Mouse (Mus musculus): ENCODE results near the gene Pdzd2.

Pdzd2 gene

DNA sequence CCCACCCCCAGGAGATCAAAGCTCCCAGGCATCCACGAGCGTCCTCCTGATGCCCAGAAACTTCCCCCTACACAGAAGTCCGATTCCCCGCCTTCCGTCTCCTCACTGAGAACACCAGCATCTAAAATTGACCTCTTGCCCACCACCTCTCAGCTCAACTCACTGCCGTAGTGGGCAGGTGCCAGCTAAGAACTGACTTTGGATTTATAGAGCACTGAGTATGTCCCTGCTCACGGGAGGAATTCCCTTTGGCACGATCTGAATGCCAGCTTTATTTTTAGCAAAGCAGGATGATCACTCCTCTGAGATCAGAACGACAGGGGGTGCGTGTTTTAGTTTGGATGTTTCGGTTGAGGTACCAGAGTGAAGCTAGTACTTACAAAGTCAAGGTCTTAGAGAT, 7.1 kb downstream of the Pdzd2 start:
- no peak for DNase-seq (ENCODE audit: low spot score in 2 of 2)

DNA sequence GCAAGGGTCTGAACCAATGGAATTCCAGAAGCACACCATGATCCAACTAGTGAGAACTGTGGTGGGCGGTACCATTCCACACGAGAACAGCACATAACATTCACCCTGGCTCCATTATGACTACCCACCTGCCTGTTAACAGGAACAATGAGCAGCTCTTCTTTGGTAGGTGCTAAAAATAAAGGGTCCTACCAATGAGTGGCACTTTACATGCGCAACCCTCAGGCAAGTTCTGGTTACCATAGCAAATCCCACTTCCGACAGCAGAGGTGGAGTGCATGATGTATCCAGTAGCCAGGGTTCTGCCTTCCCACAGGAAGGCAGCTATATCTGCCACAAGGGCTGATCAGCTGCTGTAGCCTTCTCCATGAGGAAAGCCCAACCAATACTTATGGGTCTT, 11.3 kb downstream of the Pdzd2 start:
- no peak for DNase-seq (ENCODE audit: low spot score in 2 of 2)

DNA sequence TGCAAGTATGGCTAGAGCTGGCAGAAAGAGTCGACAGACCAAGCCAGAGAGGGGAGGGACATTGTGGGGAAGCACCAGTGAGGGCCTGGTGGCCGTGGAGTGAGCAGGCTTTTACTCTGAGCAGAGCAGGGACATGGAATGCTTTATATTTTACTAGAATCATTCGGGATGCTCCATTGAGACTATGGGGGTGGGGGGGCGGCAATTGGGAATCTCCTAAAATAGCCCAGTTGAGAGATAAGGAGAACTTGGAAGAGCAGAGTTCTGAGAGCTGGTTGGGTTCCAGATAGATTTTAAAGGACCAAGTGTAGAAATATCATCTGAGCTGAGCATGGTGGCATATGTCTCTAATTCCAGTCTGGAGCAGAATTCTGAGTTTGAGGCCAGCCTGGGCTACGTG, 14.5 kb downstream of the Pdzd2 start:
- no peak for DNase-seq (ENCODE audit: low spot score in 2 of 2)

DNA sequence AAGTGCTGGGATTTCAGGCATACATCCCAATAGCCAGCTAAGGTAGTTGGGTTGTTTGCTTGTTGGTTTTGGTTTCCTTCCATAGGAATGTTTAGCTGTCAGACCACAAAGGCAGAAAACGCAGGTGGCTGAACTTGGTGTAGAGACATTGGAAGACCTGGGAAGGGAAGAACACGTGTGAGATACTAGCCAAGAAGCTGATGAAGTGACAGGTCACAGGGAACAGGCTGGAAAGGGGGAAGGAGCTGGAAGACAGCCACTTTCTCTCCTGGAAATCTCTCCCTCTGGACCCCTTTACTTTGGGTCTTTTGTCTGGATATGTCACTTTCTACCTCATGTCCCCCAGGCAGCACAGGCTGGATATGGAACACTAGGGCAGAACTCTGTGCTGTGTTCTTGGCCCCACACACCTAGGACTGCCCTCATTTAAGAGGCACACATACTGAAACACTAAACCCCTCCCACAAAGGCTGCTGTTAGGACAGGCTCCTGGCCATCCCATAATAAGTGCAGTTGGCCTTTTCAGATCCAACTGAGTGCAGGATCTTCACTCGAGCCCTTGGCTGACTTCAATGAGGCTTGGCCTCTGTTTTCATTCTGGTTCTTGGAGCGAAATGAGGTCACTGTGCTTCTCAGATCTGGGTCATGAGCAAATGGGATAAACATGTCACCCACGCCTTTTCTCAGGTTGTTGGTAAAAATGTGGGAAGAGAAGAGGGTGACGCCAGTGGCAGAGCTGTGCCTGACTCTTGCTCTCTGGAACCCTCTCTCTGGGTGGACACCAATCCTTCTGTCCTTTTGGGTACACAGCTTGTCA, 17.8 kb downstream of the Pdzd2 start:
- no peak for DNase-seq (ENCODE audit: low spot score in 2 of 2)

DNA sequence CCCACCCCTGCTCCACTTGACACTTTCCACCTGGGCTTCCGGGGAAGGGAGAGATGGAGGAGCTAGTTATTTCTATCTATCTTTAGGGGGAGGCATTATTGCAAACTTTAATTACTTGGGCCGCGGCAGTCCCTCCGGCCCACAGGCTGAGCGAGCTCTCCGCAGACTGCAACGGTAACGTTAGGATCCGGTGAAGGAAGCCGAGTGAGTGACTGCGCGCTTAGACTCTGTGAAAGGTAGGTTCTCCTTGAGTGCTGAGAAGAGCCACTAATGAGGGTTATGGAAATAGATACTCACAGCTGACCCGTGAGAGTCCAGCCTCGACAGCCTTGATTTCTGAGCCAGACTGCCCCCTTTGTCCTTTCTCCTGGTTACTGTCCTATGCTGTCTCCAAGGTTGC, 20.9 kb downstream of the Pdzd2 start:
- DNase-seq (ENCODE audit: low spot score in 2 of 2): no peak

DNA sequence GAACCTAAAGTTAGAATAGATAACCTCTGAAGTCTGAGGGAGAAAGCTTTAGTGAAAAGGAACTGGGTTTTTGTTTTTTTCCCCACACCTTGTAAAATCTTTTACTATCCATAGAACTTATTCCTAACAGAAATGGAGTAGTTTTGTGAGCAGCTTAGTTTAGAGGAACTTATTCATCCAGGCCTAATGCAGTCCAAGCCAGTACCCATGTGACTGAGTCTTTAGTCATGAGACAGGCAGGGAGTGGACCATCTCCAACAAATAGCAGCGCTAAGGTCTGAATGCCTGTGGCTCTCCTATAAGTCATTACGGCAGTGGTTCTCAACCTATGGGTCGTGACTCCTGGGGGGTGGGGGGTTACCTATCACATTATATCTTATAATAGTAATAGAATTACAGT, 22.3 kb downstream of the Pdzd2 start:
- DNase-seq (ENCODE audit: low spot score in 2 of 2): no peak

DNA sequence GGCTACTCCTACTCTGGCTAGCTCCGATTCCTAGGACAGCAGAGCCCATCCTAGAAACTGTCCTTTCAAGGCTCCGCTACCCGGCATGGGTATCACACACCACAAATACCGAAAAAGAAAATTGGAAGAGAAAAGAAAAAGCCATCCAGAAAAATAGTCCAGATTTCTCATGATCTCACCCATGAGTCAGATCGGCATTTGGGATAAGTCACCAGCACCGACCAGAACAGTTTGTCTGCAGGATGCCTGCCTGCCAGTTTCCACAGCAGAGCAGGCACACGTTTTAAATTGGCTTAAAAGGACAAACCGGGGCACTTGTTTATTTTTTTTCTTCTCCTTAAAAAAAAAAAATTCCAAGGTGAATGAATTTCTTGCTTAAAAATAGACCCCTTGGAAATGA, 22.8 kb downstream of the Pdzd2 start:
- DNase-seq (ENCODE audit: low spot score in 2 of 2): no peak

DNA sequence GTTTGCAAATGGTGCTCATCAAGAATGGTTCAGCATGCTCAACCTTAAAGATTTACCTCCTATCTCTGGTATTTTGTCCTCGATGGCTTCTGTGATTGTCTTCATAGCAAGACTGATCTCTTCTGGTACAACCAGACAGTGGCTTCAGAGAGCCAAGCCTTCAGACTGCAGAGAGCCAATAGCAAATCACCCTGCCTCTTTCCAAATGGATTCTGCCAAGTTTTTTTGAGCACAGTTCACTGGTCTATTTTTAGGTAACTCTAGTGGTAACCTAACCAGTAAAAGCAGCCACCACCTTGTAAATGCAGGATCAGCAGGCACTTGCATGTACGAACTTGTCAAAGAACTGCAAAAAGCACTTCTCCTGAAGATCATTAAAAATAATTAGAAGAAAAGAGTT, 25.4 kb downstream of the Pdzd2 start:
- no peak for DNase-seq (ENCODE audit: low spot score in 2 of 2)

DNA sequence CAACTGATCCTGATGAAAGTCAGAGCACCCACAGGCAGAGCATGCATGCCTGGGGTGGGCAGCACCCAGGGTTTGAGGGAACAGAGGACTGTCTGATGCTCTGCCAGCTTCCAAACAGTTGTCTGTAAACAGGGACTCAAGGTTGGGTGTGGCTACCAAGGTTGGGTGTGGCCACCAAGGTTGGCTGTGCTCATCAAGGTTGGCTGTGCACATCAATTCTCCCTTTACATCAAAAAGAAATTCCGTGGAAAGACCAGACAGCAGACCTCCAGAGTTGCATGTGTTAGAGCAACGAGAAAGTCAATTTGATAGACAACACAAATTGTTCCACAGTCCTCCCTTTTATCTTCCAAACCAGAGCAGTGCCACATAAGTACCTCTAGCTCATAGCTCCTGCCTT, 26.5 kb downstream of the Pdzd2 start:
- no peak for DNase-seq (ENCODE audit: low spot score in 2 of 2)

DNA sequence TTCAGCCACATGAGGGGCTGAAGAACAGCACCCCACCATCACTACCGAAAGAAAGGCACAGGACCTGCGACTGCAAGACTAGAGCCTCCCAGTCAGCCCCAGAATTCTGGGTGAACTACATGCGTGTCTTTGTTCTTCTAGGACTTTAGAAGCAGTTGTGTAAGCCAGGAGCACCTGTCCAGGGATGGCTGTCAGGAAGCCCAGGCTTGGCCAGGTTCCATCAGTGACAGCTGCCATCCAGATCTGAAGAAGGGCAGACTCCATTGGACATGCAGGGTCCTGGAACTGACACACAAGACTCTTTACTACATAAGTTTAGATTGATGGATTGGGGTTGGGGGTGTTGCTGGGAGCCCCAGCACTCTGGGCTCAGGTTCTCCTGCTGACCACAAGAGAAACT, 29.7 kb downstream of the Pdzd2 start:
- DNase-seq (ENCODE audit: low spot score in 2 of 2): no peak

DNA sequence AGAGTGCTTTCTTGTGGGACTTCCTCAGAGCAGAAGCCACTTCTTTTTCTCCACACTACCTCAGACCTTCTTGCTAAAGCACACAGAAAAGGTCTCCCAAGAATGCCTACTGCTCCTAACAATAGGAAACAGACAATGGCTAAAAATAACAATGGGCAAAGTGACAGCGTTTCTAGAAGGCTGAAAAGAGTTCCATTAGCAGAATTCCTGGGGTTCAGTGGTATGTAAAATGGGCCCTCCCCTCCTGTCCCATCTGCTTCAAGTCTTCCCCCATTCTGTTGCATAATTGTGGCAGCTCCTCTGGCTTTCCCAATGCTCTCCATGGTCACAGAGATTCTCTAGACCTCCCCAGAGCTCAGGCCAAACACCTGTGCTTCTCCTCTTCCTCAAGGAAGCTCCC, 31.4 kb downstream of the Pdzd2 start:
- no peak for DNase-seq (ENCODE audit: low spot score in 2 of 2)

DNA sequence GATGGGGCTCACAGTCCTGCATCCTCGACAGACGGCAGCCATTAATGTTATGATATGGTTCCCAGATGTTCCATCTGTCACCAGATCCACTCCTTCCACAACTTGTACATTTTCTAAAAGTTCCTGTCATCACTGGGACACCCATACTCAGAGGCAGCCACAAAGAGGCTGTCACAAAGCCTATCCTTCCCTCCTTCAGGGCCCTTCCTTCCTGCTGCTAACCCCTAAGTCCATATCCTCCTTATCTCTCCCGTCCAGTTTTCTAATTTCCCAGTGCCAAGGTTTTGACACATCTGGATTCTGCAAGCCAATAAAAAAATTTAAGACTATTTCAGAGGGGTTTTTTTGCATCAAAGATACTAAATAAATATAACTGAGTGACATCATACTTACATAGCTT, 32.8 kb downstream of the Pdzd2 start:
- DNase-seq (ENCODE audit: low spot score in 2 of 2): no peak

DNA sequence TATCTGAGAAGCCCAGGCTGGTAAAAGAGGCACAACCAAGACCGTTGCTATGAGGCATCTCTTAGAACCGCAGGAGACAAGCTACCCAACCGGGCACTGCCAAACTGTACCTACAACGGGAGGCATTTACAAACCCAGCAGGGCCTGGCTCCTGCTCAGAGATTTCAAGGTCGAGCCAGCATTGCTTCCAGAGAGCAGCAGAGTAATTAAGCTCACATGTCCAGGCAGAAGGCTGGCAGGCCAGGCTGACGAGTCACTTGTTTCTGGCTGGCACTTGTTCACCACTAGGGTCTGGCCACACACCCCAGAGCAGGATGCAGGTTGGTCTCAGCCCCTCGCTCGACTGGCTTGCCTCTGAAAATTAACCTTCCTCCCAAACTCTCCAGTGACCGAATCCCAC, 39.4 kb downstream of the Pdzd2 start:
- DNase-seq (ENCODE audit: low spot score in 2 of 2): no peak

DNA sequence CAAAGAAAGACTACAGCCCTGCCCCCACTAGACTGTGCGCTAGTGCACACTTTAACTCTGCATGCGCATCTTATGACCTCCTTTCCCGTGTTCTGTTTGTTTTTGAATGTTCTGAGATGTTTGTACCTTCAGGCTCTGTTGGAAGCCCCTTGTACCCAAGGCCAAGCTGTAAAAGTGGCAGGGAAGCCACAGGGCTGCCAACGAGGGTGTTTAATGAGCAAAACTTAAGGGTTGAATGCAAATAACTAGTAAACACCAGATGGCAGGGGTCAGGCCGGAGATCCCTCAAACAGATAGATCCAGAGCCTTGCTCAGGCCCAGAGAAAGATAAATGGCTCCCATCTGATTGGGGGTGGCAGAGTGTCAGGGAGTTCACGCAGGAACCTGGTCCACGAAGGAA, 42.0 kb downstream of the Pdzd2 start:
- no peak for DNase-seq (ENCODE audit: low spot score in 2 of 2)

DNA sequence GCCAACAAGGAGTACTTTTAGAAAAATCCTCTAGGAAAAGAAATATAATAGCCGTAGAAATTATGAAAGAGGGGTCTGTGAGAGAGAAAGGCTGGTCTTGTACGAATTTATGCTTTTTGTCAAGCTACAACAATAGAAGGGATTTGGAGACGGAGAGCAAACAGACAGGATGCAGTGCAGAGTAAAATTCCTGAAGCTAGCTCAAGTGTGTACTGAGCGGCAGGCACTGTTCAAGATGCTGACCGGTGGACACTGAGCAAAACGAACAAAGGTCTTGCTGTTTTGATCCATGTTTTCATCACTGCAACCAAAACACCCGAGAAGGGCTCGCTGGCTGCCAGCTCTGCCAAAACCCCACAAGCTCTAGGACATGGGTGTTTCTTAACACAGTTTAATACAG, 42.8 kb downstream of the Pdzd2 start:
- no peak for DNase-seq (ENCODE audit: low spot score in 2 of 2)

DNA sequence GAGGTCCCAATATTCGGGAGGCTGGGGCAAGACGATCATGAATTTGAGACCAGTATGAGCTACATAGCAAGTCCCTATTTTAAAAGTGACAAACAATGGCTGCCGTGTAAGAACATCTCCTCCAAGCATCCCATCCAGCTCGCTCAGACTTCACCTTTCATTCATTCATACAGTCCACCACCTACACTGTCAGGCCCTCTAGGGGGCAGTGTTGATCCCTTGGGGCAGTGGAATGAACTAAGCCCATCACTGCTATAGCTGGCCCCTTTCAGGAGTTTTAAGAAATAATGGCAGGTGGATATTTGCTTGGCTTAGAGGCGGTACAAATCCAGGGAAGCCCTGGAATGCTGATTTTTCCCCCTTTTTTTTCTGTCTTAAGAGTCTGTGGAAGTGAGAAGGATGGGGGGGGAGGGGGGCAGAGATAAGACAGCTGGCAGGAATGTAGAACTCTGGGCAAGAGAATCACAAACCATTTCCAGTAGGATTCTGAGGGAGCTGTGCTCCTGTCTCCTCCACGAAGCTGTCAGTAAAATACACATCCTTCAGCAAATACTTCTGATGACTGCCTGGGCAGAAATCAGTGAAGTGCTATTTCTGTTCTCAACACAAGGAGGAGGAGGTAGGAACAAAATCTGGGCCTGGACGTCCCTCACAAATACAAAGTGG, 49.9 kb downstream of the Pdzd2 start:
- no peak for DNase-seq (ENCODE audit: low spot score in 2 of 2)

DNA sequence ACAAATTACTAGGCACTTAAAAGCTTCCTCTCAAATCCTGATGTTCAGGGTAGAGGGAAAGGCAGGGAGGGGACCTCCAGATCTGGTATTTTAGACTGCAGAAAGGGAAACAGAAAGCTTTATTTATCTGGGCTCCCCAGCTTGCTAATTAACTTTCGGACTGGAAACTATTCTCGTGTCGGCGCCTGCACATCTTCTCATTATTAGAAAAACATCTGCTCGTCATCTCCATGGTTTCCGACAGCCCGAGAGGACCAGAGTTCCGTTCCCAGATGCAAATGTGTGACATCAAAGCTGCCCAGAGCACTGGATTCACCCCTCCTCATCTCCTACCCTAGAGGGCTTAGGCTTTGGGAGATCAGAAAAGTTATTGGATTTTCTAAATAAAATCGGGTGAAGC, 57.2 kb downstream of the Pdzd2 start:
- DNase-seq (ENCODE audit: low spot score in 2 of 2): no peak

DNA sequence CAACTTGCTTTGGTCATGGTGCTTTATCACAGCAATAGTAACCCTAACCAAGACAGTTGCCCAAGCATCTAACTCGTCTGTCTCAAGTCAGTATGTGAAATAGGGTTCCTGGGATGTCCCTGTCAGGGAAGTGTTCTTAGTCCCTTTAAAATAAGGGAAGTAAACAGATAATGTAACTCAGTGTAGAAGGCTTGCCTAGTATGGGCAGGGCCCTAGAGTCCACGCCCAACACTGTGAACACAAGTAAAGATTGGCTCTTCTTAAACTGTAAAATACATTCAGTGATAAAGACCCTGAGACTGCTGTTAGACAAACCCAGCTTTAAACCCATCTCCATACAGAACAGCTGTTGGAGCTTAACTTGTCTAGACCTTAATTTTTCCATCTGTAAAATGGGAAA, 57.8 kb downstream of the Pdzd2 start:
- DNase-seq (ENCODE audit: low spot score in 2 of 2): no peak

DNA sequence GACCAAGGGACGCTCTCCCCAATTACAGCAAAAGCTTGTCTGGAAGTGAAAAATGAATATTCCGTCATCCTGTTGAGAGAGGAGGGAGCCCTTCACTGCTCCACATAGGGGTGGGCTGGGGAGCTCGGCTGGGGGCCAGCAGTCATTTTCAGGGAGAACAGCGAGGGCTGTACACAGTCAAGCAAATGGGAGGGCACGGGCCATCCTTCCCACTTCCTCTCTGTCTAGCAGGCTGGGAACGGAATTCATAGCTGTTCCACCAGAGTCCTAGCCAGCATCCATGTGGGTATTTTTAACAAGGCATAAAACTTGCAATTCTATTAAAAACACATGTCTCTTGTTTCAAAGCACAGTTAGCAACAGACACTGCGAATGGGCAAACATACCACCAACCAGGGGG, 59.0 kb downstream of the Pdzd2 start:
- DNase-seq (ENCODE audit: low spot score in 2 of 2): no peak

DNA sequence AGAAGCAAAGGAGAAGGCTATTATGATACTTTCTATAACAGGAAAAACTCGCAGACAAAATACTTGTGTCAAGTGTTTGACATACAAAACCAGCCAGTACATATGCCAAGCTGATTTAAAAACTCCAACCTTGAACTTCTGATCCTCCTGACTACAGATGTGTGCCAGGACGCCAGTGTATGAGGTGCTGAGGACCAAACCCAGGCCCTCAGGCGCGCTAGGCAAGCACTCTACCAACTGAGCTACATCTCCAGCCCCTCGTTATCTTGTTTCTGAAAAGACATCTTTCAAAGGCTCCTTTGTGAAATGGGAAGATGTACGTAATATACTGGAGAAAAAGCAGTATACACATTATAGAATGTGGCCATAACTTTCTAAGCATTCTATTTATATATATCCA, 59.7 kb downstream of the Pdzd2 start:
- DNase-seq (ENCODE audit: low spot score in 2 of 2): no peak

DNA sequence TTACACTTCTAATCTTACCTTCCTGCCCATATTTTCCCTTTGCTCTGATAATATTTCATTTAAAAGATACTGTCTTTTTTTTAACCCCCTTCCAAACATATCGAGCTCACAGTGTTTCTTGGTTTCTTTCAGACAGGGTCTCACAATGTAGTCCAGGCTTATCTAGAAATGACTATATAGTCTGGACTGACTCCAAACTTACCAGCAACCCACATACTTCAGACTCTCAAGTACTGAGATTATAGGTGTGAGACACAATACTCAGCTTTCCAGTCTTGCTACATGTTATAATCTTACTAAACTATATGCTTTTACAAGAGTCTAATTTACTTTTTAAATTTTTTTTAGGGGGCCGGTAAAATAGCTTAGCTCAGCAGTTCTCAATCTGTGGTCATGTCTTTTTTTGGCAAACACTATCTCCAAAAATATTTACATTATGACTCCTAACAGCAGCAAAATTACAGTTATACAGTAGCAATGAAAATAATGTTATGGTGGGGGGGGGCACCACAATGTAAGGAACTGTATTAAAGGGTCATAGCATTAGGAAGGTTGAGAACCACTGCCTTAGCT, 61.1 kb downstream of the Pdzd2 start:
- no peak for DNase-seq (ENCODE audit: low spot score in 2 of 2)

DNA sequence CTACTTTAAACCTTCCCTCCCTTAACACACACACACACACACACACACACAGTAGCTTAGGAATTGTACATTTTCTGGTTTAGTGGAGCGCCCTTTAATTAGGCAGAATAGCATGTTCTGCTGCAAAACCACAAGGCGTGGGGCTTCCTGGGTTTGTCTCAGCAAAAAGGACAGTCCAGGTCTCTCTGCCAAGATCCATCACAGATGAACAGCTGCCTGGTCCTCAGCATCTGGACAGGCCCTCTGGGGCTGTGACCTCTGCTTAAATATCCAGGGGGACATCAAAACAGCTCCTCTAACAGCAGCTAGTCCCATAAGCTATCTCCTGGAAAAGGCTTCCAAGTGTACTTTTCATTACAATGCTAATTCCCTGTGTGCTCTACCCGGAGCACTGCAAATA, 64.4 kb downstream of the Pdzd2 start:
- no peak for DNase-seq (ENCODE audit: low spot score in 2 of 2)

DNA sequence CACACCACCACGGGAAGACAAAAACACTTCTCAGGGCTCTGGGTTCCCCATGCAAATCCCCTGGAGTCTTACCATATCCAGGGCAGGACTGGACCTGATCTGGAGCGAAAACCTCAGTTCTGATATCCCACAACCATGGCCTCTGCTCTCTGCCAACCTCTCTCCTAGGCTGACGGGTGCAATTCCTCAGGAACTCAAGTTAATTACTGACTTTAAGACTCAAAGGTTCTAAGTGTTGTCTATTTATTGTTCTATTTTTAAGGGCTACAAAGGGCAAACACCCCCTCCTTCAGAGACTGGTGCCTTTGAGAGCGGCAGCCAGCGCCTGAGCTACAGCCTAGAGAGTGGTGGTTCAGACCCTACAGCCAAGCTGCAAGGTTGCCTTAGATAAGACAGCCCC, 65.7 kb downstream of the Pdzd2 start:
- no peak for DNase-seq (ENCODE audit: low spot score in 2 of 2)

Measured in thymus, postnatal 10 days (tissue).